Mouse (Mus musculus): ENCODE results near the gene Fgd6. TPM values are rescaled to one million over a fixed set of nuclear protein-coding genes. Genes with fewer than 3 reads are reported as not detected.

Fgd6 gene
- polyA plus RNA-seq, 1 experiment from 2014 or later, result 3.0 TPM

GRCm38 (mm10) chr10:94021059-94021458, 14.7 kb upstream of the Fgd6 start:
- no peaks in the 10 kb centered on the region for H3K27me3 ChIP-seq
- H3K4me3 ChIP-seq (replicated peaks), result no peak overlapping the region
- 0 out of 2 replicates have a peak, but pooled peaks cover 2% of the 10 kb centered on the region for H3K4me1 ChIP-seq
- 0 out of 2 replicates have a peak, but pooled peaks cover under 1% of the 10 kb centered on the region for H3K36me3 ChIP-seq
- H3K9ac ChIP-seq, result no peak overlapping the region
- no peak overlapping the region for H3K4me2 ChIP-seq
- no peaks in the 10 kb centered on the region for H3K9me3 ChIP-seq (replicated peaks)
- no peak overlapping the region for H3K27ac ChIP-seq
- WGBS, result 82% methylated on average over 4 of the region's 4 CpGs
- ATAC-seq (replicated peaks; ENCODE audit: low FRiP score), result no peak

GRCm38 (mm10) chr10:94025079-94025478, 10.7 kb upstream of the Fgd6 start:
- H3K27ac ChIP-seq, result no peak overlapping the region
- H3K9me3 ChIP-seq (replicated peaks), result no peaks in the 10 kb centered on the region
- H3K9ac ChIP-seq, result no peak overlapping the region
- H3K4me1 ChIP-seq, result no peaks in the 10 kb centered on the region
- no peak overlapping the region for H3K4me2 ChIP-seq
- no peaks in the 10 kb centered on the region for H3K27me3 ChIP-seq
- WGBS, result 93% methylated on average over 8 of the region's 8 CpGs
- peaks cover 13% of the 10 kb centered on the region for H3K36me3 ChIP-seq
- H3K4me3 ChIP-seq (replicated peaks), result no peak overlapping the region
- ATAC-seq (replicated peaks; ENCODE audit: low FRiP score), result no peak

DNA sequence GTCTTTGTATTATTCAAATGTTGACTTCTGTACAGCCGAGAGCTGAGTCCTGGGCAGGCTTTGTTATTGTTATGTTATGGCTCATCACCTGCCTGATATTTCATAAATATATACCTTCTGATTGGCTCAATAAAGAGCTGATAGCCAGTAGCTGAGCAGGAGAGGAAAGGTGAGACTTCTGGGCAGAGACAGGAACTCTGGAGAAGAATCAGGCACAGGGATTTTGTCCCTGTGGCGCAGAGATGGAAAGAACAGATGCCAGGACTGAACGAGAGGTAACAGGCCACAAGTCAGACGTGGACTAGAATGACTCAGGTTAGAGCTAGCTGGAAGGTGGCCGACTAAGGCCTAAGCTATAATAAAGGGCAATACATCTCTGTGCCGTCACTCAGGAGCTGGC, 7.3 kb upstream of the Fgd6 start:
- H3K4me1 ChIP-seq, result no peaks in the 10 kb centered on the region
- no peaks in the 10 kb centered on the region for H3K9me3 ChIP-seq (replicated peaks)
- WGBS, result 82% methylated on average over 6 of the region's 6 CpGs
- H3K27me3 ChIP-seq, result no peaks in the 10 kb centered on the region
- no peak overlapping the region for H3K4me3 ChIP-seq (replicated peaks)
- no peak overlapping the region for H3K27ac ChIP-seq
- H3K4me2 ChIP-seq, result no peak overlapping the region
- peaks cover 22% of the 10 kb centered on the region for H3K36me3 ChIP-seq
- ATAC-seq (replicated peaks; ENCODE audit: low FRiP score), result no peak
- no peak overlapping the region for H3K9ac ChIP-seq

DNA sequence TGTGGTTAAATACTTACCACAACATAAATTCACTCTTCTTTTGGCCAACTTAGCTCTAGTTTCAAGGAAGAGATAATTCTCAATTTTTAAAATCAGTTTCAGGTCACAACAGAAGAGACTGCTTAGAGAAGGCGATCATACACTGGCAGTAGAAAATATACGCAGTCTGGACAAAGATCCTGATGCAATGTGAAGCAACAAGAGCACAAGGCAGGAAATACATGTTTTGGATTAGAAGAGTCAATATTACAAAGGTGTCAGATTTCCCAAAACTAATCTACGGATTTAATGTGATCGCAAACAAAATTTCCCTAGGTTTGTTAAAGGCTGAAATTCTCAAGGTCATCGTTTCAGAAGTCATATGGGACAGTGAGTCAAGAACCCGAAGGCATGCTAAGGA, 4.6 kb upstream of the Fgd6 start:
- H3K27ac ChIP-seq, result no peak overlapping the region
- H3K36me3 ChIP-seq, result peaks cover 20% of the 10 kb centered on the region
- H3K9me3 ChIP-seq (replicated peaks), result no peaks in the 10 kb centered on the region
- H3K27me3 ChIP-seq, result no peaks in the 10 kb centered on the region
- H3K9ac ChIP-seq, result no peak overlapping the region
- no peak overlapping the region for H3K4me3 ChIP-seq (replicated peaks)
- 93% methylated on average over 6 of the region's 6 CpGs for WGBS
- H3K4me1 ChIP-seq, result peaks cover 13% of the 10 kb centered on the region
- no peak overlapping the region for H3K4me2 ChIP-seq
- ATAC-seq (replicated peaks; ENCODE audit: low FRiP score), result no peak

- H3K36me3 ChIP-seq, result peaks cover 9% of the 10 kb centered on the region
- ATAC-seq (replicated peaks; ENCODE audit: low FRiP score), result peak; percentile 90
- peak overlapping the region; percentile 88 for H3K4me3 ChIP-seq (replicated peaks)
- H3K4me2 ChIP-seq, result peak overlapping the region; percentile 73
- H3K9ac ChIP-seq, result peak overlapping the region; percentile 81
- WGBS, result 2% methylated on average over 30 of the region's 30 CpGs
- no peaks in the 10 kb centered on the region for H3K9me3 ChIP-seq (replicated peaks)
- peak overlapping the region; percentile 72 for H3K27ac ChIP-seq
- no peaks in the 10 kb centered on the region for H3K27me3 ChIP-seq
- H3K4me1 ChIP-seq, result peaks cover 18% of the 10 kb centered on the region
Observed at GRCm38 (mm10) chr10:94034876-94035657, 734 bp upstream of the Fgd6 start.

- H3K4me2 ChIP-seq, result peak overlapping the region; percentile 70
- ATAC-seq (replicated peaks; ENCODE audit: low FRiP score), result peak; percentile 46
- H3K4me3 ChIP-seq (replicated peaks), result peak overlapping the region; percentile 88
- H3K27me3 ChIP-seq, result no peaks in the 10 kb centered on the region
- no peaks in the 10 kb centered on the region for H3K9me3 ChIP-seq (replicated peaks)
- no peaks in the 10 kb centered on the region for H3K36me3 ChIP-seq
- H3K27ac ChIP-seq, result peak overlapping the region; percentile 74
- H3K9ac ChIP-seq, result peak overlapping the region; percentile 73
- H3K4me1 ChIP-seq, result peaks cover 18% of the 10 kb centered on the region
- under 1% methylated on average over 32 of the region's 32 CpGs for WGBS
Observed at GRCm38 (mm10) chr10:94036375-94036758, 566 bp downstream of the Fgd6 start.

GRCm38 (mm10) chr10:94037196-94037595, 1.4 kb downstream of the Fgd6 start:
- Histone ChIP-seq H3K36me3 (no peaks in the 10 kb centered on the region), H3K27me3 (no peaks in the 10 kb centered on the region), H3K9ac (no peak overlapping the region), H3K4me3 (replicated peaks) (peak overlapping the region; percentile 88), H3K27ac (no peak overlapping the region), H3K4me2 (peak overlapping the region; percentile 70), H3K9me3 (replicated peaks) (no peaks in the 10 kb centered on the region), H3K4me1 (peaks cover 18% of the 10 kb centered on the region)
- 44% methylated on average over 9 of the region's 9 CpGs for WGBS
- ATAC-seq (replicated peaks; ENCODE audit: low FRiP score), result no peak

- no peaks in the 10 kb centered on the region for H3K36me3 ChIP-seq
- H3K9me3 ChIP-seq (replicated peaks), result no peaks in the 10 kb centered on the region
- H3K4me3 ChIP-seq (replicated peaks), result peak overlapping the region; percentile 88; the same call in 1 of the 2 replicates
- no peak overlapping the region for H3K27ac ChIP-seq
- H3K27me3 ChIP-seq, result no peaks in the 10 kb centered on the region
- H3K4me1 ChIP-seq, result peaks cover 18% of the 10 kb centered on the region
- no peak for ATAC-seq (replicated peaks; ENCODE audit: low FRiP score)
- WGBS, result 64% methylated on average over 4 of the region's 4 CpGs
- H3K4me2 ChIP-seq, result peak overlapping the region; percentile 70
- no peak overlapping the region for H3K9ac ChIP-seq
Observed at GRCm38 (mm10) chr10:94037596-94037995, 1.8 kb downstream of the Fgd6 start.

DNA sequence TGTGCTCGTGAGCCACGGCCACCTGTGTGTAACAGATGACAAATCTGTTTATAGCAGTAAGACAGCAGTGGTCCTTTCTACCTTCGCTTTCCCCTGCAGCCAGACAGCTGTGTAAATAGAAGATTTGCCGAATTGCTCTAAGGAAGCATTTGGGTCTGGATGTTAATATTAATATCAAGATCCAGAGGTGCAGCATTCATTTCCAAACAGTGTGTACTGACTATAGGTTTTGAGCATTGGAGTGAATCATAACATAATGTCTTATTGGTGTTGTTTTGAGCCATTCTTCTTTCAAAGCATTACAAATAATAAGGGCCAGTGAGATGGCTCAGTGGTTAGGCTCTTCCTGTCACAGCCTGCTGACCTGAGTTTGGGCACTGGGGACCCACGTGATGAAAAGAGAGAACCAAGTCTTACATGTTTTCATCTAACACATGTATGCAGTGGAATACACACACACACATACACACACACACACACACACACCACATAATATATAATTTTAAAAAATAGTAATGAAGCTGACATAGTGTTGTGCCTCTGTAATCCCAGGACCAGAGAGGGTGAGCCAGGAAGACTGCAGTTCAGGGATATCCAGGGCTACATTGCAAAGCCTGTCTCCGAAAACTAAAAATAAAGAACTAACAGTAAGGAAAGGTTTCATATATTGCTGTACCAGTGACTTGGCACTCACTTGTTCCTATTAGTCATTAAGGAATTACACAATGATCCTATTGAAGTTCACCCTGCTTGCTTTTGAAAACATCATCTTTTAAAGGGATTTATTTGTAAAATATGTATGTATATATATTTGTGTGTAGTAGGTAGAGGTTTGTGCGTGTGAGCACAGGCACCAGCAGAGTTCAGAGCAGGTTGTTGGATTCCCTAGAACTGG, 2.8 kb downstream of the Fgd6 start:
- Histone ChIP-seq H3K4me1 (peaks cover 18% of the 10 kb centered on the region), H3K27me3 (no peaks in the 10 kb centered on the region), H3K9me3 (replicated peaks) (no peaks in the 10 kb centered on the region), H3K36me3 (no peaks in the 10 kb centered on the region; the same call in 1 of the 2 replicates), H3K9ac (no peak overlapping the region), H3K27ac (no peak overlapping the region), H3K4me2 (no peak overlapping the region; the same call in 1 of the 2 replicates), H3K4me3 (replicated peaks) (no peak overlapping the region)
- WGBS, result 66% methylated on average over 7 of the region's 7 CpGs
- no peak for ATAC-seq (replicated peaks; ENCODE audit: low FRiP score)

- Histone ChIP-seq H3K4me1 (peaks cover 12% of the 10 kb centered on the region), H3K4me2 (no peak overlapping the region), H3K27ac (no peak overlapping the region), H3K9ac (no peak overlapping the region), H3K27me3 (no peaks in the 10 kb centered on the region), H3K9me3 (replicated peaks) (no peaks in the 10 kb centered on the region), H3K4me3 (replicated peaks) (no peak overlapping the region), H3K36me3 (peaks cover 25% of the 10 kb centered on the region)
- ATAC-seq (replicated peaks; ENCODE audit: low FRiP score), result no peak
- WGBS, result 83% methylated on average over 10 of the region's 10 CpGs
Observed at GRCm38 (mm10) chr10:94043908-94044307, 8.1 kb downstream of the Fgd6 start.

DNA sequence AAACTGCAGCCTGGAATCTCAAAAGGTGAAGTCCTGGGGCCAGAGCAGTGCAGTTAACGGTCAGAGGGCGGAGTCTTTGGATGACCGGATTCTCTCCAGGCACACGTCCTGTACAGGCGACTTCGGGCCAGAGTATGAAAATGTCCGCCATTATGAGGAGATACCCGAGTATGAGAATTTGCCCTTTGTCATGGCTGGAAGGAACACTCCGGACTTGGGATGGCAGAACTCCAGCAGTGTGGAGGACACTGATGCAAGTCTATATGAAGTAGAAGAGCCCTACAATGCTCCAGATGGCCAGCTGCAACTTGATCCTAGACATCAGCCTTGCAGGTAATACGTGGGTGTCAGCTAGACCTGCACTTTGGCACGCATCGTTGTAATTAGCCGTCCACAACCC, 9.5 kb downstream of the Fgd6 start:
- H3K4me3 ChIP-seq (replicated peaks), result no peak overlapping the region
- 89% methylated on average over 13 of the region's 13 CpGs for WGBS
- no peak overlapping the region for H3K4me2 ChIP-seq
- no peak overlapping the region for H3K27ac ChIP-seq
- peaks cover 25% of the 10 kb centered on the region for H3K36me3 ChIP-seq
- H3K9me3 ChIP-seq (replicated peaks), result no peaks in the 10 kb centered on the region
- H3K9ac ChIP-seq, result no peak overlapping the region
- H3K27me3 ChIP-seq, result no peaks in the 10 kb centered on the region
- ATAC-seq (replicated peaks; ENCODE audit: low FRiP score), result no peak
- peaks cover 22% of the 10 kb centered on the region for H3K4me1 ChIP-seq

DNA sequence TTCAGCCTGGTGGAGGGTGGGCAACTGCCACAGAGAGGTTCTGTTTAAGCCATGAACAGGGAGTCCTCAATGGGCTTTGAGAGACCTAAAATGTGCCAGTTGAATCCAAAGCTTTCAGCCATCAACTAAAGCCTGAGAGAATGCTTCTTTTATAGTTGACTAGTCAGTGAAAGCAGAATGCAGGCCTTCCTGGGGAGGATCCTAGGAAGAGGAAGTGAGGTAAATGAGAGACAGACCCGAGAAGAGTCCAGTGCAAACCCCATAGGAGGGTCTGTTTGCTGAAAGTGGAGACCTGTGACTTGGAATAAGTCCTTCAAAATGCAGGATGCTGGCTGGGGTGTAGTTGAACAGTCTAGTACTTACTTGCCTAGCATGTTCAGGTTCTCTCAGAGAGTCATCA, 11.2 kb downstream of the Fgd6 start:
- Histone ChIP-seq H3K27me3 (no peaks in the 10 kb centered on the region), H3K9ac (no peak overlapping the region), H3K36me3 (peaks cover 25% of the 10 kb centered on the region), H3K4me1 (peaks cover 22% of the 10 kb centered on the region), H3K27ac (no peak overlapping the region), H3K4me3 (replicated peaks) (no peak overlapping the region), H3K4me2 (no peak overlapping the region), H3K9me3 (replicated peaks) (no peaks in the 10 kb centered on the region)
- 63% methylated on average over 1 of the region's 1 CpGs for WGBS
- ATAC-seq (replicated peaks; ENCODE audit: low FRiP score), result no peak
